9 mouse cellular contexts compared by ENCODE assay signal in the genomic region with DNA sequence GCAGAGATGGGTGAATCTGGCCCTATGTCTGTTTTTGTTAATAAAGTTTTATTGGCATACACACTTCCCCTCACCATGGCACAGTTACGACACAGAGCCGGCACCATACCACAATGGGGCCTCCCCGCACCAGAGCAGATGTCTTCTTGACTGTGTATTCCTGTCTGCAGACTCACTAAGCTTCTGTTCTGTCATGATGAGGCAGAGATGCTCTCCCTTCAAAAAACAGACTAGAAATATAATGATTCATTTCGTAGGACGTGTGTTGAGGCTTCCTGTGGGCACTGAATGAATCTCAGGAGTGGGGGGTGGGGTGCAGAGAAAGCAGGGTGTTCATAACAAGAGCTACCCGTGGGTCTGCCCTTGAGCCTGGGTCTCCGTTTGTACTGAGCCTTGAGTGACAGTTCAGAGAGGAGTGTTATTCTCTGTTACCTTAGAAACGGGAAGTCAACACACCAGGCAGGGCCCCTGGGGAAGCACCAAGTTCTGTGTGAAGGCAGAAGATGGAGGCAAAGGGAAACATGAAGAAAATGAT. TPM values are rescaled to one million over a fixed set of nuclear protein-coding genes. Genes with fewer than 3 reads are reported as not detected.
DNase-seq lines count a peak whose midpoint lies in the region; ATAC-seq lines count a peak whose summit lies in the region.
"Had no signal": no experiment of that assay in that cellular context is flagged by ENCODE, and none has a peak within 500 bp of the region (broad histone marks: within the 10 kb centered on the region; RNA-seq: fewer than 3 reads in every experiment).

No protein-coding gene starts in this region.

- H3K36me3 ChIP-seq in lung, embryonic 15.5 days = no peaks in the 10 kb centered on the region
- H3K36me3 ChIP-seq: embryonic facial prominence, embryonic 15.5 days; neural tube, embryonic 13.5 days had no signal

- no peaks in the 10 kb centered on the region for H3K27me3 ChIP-seq in lung, embryonic 15.5 days
- H3K27me3 ChIP-seq: embryonic facial prominence, embryonic 15.5 days; neural tube, embryonic 13.5 days had no signal

- H3K4me1 ChIP-seq in lung, embryonic 15.5 days = peaks cover 10% of the 10 kb centered on the region; the same call in 1 of the 2 replicates

- H3K9ac ChIP-seq in lung, embryonic 15.5 days = no peak overlapping the region
- H3K9ac ChIP-seq: embryonic facial prominence, embryonic 15.5 days; neural tube, embryonic 13.5 days had no signal

- H3K4me2 ChIP-seq in lung, embryonic 15.5 days = no peak overlapping the region
- H3K4me2 ChIP-seq: embryonic facial prominence, embryonic 15.5 days; neural tube, embryonic 13.5 days had no signal

- DNase-seq in CD4-positive helper T cell, adult 2 months (ENCODE audit: low read depth, low spot score) = peak; percentile 95
- DNase-seq in CD8-positive naive resting alpha-beta T cell, adult 2 months (ENCODE audit: low read depth in 2 of 2, low spot score in 2 of 2) = peak; percentile 66 to 70
- DNase-seq in heart, adult 18-20 months = peak; percentile 37 to 61
- DNase-seq in retina, postnatal 1 day = peak; percentile 48
- DNase-seq in ovary, postnatal 14 days (ENCODE audit: low spot score) = no peak
- DNase-seq in MN1 (ENCODE audit: low spot score) = no peak

- H3K9me3 ChIP-seq in lung, embryonic 15.5 days = no peaks in the 10 kb centered on the region
- H3K9me3 ChIP-seq: embryonic facial prominence, embryonic 15.5 days; neural tube, embryonic 13.5 days had no signal

- peak; percentile 57; the same call in 1 of the 2 replicates for ATAC-seq in lung, embryonic 15.5 days (ENCODE audit: borderline replicate concordance, extremely low read depth, low FRiP score, low TSS enrichment)

- no peak overlapping the region for H3K4me3 ChIP-seq in lung, embryonic 15.5 days
- H3K4me3 ChIP-seq: embryonic facial prominence, embryonic 15.5 days; neural tube, embryonic 13.5 days had no signal

- WGBS in lung, embryonic 15.5 days = 38% methylated on average over 8 of the region's 8 CpGs

- H3K27ac ChIP-seq in lung, embryonic 15.5 days = no peak overlapping the region
- H3K27ac ChIP-seq: embryonic facial prominence, embryonic 15.5 days; neural tube, embryonic 13.5 days had no signal

RNA-seq across cellular contexts. Expression of gene Xylt1, which starts 48.0 kb away (rescaled TPM):
- 1 to 10 TPM; 1.8 to 2.4 TPM for total RNA-seq in heart, adult 18-20 months (2021)
- 0.81 and 1.0 TPM in 2 replicates for polyA plus RNA-seq in lung, embryonic 15.5 days (2015; fragmentation: Nextera tagmentation; extraction: Ambion mirVana)

Comparison
In these comparisons a context has a peak if more than half of its experiments do, and no peak if none do; other contexts are left out.
1. DNase-seq: peak in CD4-positive helper T cell, adult 2 months (single experiment), CD8-positive naive resting alpha-beta T cell, adult 2 months (2 of 2), heart, adult 18-20 months (2 of 2) and retina, postnatal 1 day (single experiment); none in ovary, postnatal 14 days (single experiment) and MN1 (single experiment).